Mouse (Mus musculus) embryonic facial prominence, embryonic 14.5 days (tissue): ENCODE results near the gene Lcn2. TPM values are rescaled to one million over a fixed set of nuclear protein-coding genes. Genes with fewer than 3 reads are reported as not detected.

Experiments used
- ATAC-seq: fragments of 200-750 bp; cut with Nextera tagmentation; 2 replicates; pipeline ENCODE4 v1.8.0; 2017; ENCODE audit warnings: low read depth, moderate number of reproducible peaks, moderate TSS enrichment
- DNase-seq: peaks from one replicate; pipeline ENCODE4 v3.0.0-alpha.2; 2015; ENCODE audit warnings: low spot score
- H3K27ac ChIP-seq: fragments of 300-500 bp; sonication (generic); replicated peaks from 2 replicates; pipeline ENCODE4 v1.5.1; 2014; ENCODE audit warnings: low read depth, mild to moderate bottlenecking, low read length, moderate library complexity
- H3K27me3 ChIP-seq: fragments of 300-500 bp; sonication (generic); replicated peaks from 2 replicates; pipeline ENCODE4 v1.6.1; 2014; ENCODE audit warnings: low read length; ENCODE audit not compliant: control insufficient read depth, insufficient read depth
- H3K36me3 ChIP-seq: fragments of 300-500 bp; sonication (generic); 2 replicates; pipeline ENCODE4 v1.6.1; 2014; ENCODE audit warnings: low read length, mixed read lengths; ENCODE audit not compliant: control insufficient read depth, insufficient read depth
- H3K4me1 ChIP-seq: fragments of 300-500 bp; sonication (generic); 2 replicates; pipeline ENCODE4 v1.6.1; 2014; ENCODE audit warnings: antibody characterized with exemption, low read length; ENCODE audit not compliant: control insufficient read depth, insufficient read depth
- H3K4me2 ChIP-seq: fragments of 300-500 bp; sonication (generic); 2 replicates; pipeline ENCODE4 v1.6.1; 2014; ENCODE audit warnings: low read depth, mild to moderate bottlenecking, low read length, moderate library complexity, mixed read lengths
- H3K4me3 ChIP-seq: fragments of 300-500 bp; sonication (generic); 2 replicates; pipeline ENCODE4 v1.5.1; 2014; ENCODE audit warnings: low read depth, mild to moderate bottlenecking, low read length
- H3K9ac ChIP-seq: fragments of 300-500 bp; sonication (generic); 2 replicates; pipeline ENCODE4 v1.6.1; 2014; ENCODE audit warnings: low read depth, mild to moderate bottlenecking, low read length, moderate library complexity, mixed read lengths
- H3K9me3 ChIP-seq: fragments of 300-500 bp; sonication (generic); 2 replicates; pipeline ENCODE4 v1.6.1; 2016; ENCODE audit warnings: low read length; ENCODE audit not compliant: control insufficient read depth
- WGBS: fragments of 180-500 bp; shearing (Covaris S2); extraction: QIAGEN DNeasy Blood & Tissue Kit; methylation state at CpG from one replicate; pipeline ENCODE4 v1.1.7; 2014; 5-methylcytosine and 5-hydroxymethylcytosine counted together
- polyA plus RNA-seq: library from polyadenylated mRNA; unstranded; fragments of >200 nt; fragmentation: Nextera tagmentation; extraction: Ambion mirVana; gene quantifications from 2 replicates; pipeline ENCODE4 v1.2.1, GENCODE M21; 2014

Gene Lcn2
- polyA plus RNA-seq, 1 experiment from 2014 or later, result 7.9 TPM

GRCm38 (mm10) chr2:32426141-32426540, 38.1 kb upstream of the Lcn2 start:
- no peaks in the 10 kb centered on the region for H3K27me3 ChIP-seq
- no peak overlapping the region for H3K4me3 ChIP-seq
- no peak for ATAC-seq
- peaks cover 2% of the 10 kb centered on the region for H3K36me3 ChIP-seq
- 76% methylated on average over 1 of the region's 1 CpGs for WGBS
- DNase-seq, result no peak
- no peak overlapping the region for H3K4me2 ChIP-seq
- H3K27ac ChIP-seq, result no peak overlapping the region
- H3K9me3 ChIP-seq, result no peaks in the 10 kb centered on the region
- H3K4me1 ChIP-seq, result peaks cover 58% of the 10 kb centered on the region
- H3K9ac ChIP-seq, result no peak overlapping the region

GRCm38 (mm10) chr2:32425568-32425967, 37.5 kb upstream of the Lcn2 start:
- Histone ChIP-seq H3K4me2 (no peak overlapping the region), H3K36me3 (peaks cover 8% of the 10 kb centered on the region), H3K9me3 (no peaks in the 10 kb centered on the region), H3K4me1 (peaks cover 58% of the 10 kb centered on the region), H3K9ac (no peak overlapping the region), H3K27ac (peak overlapping the region; percentile 80; the same call in 1 of the 2 replicates), H3K4me3 (no peak overlapping the region), H3K27me3 (no peaks in the 10 kb centered on the region)
- ATAC-seq (no peak), DNase-seq (no peak)
- 67% methylated on average over 5 of the region's 5 CpGs for WGBS

- peaks cover 16% of the 10 kb centered on the region for H3K36me3 ChIP-seq
- WGBS, result 34% methylated on average over 3 of the region's 3 CpGs
- no peaks in the 10 kb centered on the region for H3K27me3 ChIP-seq
- DNase-seq (no peak), ATAC-seq (no peak)
- no peaks in the 10 kb centered on the region for H3K9me3 ChIP-seq
- H3K4me3 ChIP-seq, result no peak overlapping the region
- no peak overlapping the region for H3K9ac ChIP-seq
- peaks cover 55% of the 10 kb centered on the region for H3K4me1 ChIP-seq
- peak overlapping the region; percentile 80 for H3K27ac ChIP-seq
- H3K4me2 ChIP-seq, result peak overlapping the region; percentile 5; the same call in 1 of the 2 replicates
Observed at GRCm38 (mm10) chr2:32424796-32425195, 36.7 kb upstream of the Lcn2 start.

GRCm38 (mm10) chr2:32423481-32424331, 35.7 kb upstream of the Lcn2 start:
- peak; percentile 98 for DNase-seq
- Histone ChIP-seq H3K36me3 (peaks cover 27% of the 10 kb centered on the region), H3K4me3 (peak overlapping the region; percentile 40), H3K9me3 (no peaks in the 10 kb centered on the region), H3K27ac (peak overlapping the region; percentile 80), H3K27me3 (no peaks in the 10 kb centered on the region), H3K4me1 (peaks cover 45% of the 10 kb centered on the region), H3K9ac (peak overlapping the region; percentile 55), H3K4me2 (peak overlapping the region; percentile 80)
- WGBS, result under 1% methylated on average over 14 of the region's 14 CpGs
- ATAC-seq, result peak; percentile 87

- Histone ChIP-seq H3K36me3 (peaks cover 45% of the 10 kb centered on the region), H3K4me3 (no peak overlapping the region), H3K4me1 (peaks cover 31% of the 10 kb centered on the region), H3K27ac (no peak overlapping the region), H3K27me3 (no peaks in the 10 kb centered on the region), H3K9me3 (no peaks in the 10 kb centered on the region), H3K4me2 (no peak overlapping the region), H3K9ac (no peak overlapping the region)
- DNase-seq (no peak), ATAC-seq (no peak)
- WGBS, result 93% methylated on average over 6 of the region's 6 CpGs
Observed at GRCm38 (mm10) chr2:32421851-32422251, 33.8 kb upstream of the Lcn2 start.

- 83% methylated on average over 6 of the region's 6 CpGs for WGBS
- peaks cover 57% of the 10 kb centered on the region for H3K36me3 ChIP-seq
Observed at GRCm38 (mm10) chr2:32420647-32421046, 32.6 kb upstream of the Lcn2 start.

GRCm38 (mm10) chr2:32420066-32420608, 32.1 kb upstream of the Lcn2 start:
- 87% methylated on average over 12 of the region's 12 CpGs for WGBS
- Histone ChIP-seq H3K4me2 (no peak overlapping the region), H3K9ac (no peak overlapping the region), H3K9me3 (no peaks in the 10 kb centered on the region), H3K36me3 (peaks cover 62% of the 10 kb centered on the region), H3K27ac (no peak overlapping the region), H3K4me1 (peaks cover 29% of the 10 kb centered on the region), H3K4me3 (no peak overlapping the region), H3K27me3 (no peaks in the 10 kb centered on the region)
- DNase-seq (no peak), ATAC-seq (no peak)

More at GRCm38 (mm10) chr2:32420647-32421046, 32.6 kb upstream of the Lcn2 start:
- no peaks in the 10 kb centered on the region for H3K27me3 ChIP-seq
- H3K4me1 ChIP-seq, result peaks cover 31% of the 10 kb centered on the region
- H3K9me3 ChIP-seq, result no peaks in the 10 kb centered on the region
- ATAC-seq (no peak), DNase-seq (no peak)
- no peak overlapping the region for H3K27ac ChIP-seq
- H3K4me3 ChIP-seq, result no peak overlapping the region
- H3K9ac ChIP-seq, result no peak overlapping the region
- no peak overlapping the region for H3K4me2 ChIP-seq

- 84% methylated on average over 3 of the region's 3 CpGs for WGBS
- no peak overlapping the region for H3K9ac ChIP-seq
- peaks cover 21% of the 10 kb centered on the region for H3K4me1 ChIP-seq
- H3K27ac ChIP-seq, result no peak overlapping the region
- H3K27me3 ChIP-seq, result no peaks in the 10 kb centered on the region
- no peak overlapping the region for H3K4me2 ChIP-seq
- ATAC-seq, result no peak
- H3K4me3 ChIP-seq, result no peak overlapping the region
- H3K36me3 ChIP-seq, result peaks cover 70% of the 10 kb centered on the region
- DNase-seq, result no peak
- H3K9me3 ChIP-seq, result no peaks in the 10 kb centered on the region
Observed at GRCm38 (mm10) chr2:32419359-32419758, 31.3 kb upstream of the Lcn2 start.
